Mouse (Mus musculus): Measurements from ENCODE around the gene Abcc9.
A peak's percentile ranks its signal among the peaks of the same experiment; 100 is the strongest.

Gene Abcc9

DNA sequence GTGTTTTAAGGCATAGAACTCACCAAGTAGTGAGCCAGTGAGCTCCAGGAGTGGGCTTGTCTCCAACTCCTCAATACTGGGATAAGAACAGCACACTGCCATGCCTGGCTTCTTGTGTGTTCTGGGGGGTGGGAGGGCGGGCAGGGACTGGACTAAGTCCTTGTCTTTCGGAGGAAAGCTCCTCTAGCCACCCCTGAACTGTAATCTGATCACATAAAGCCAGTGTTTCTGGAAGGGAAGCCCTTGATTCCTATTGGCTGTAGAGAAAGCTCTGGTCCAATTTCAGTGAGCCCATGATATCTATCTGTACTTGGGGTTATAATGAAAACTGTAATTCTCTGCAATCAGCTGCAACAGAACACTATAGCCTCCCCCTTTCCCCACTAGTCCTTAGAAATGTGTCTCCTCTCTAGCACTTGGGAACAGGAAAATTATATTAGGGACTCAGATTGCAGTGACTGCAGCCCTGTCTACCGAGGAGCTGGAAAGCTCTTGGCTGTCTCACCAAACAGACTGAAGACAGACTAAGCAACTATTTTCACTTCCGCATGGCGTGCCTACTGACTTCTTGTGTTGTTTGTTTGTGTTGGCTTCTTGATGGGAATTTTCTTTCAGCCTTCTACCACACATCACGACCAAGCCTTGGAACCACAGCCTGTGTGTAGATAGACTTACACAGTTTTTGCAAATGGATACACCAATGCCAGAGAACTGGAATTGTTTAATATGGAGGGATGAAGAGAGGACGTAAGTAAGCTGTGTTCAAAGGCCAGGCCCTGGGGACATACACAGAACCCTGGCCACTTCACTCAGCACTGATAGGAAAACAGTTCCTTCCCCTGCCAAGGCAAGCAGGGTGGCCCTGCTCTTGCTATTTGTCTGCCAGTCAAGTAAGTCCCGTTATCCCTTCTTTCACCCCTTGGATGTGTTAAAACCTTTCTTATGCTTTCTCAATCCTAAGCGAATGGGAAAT is 92.4 kb downstream of the Abcc9 start:
- peak; percentile 14 for DNase-seq

- DNase-seq, result no peak
Measured at GRCm38 (mm10) chr6:142607080-142607479, 95.0 kb downstream of the Abcc9 start.

DNA sequence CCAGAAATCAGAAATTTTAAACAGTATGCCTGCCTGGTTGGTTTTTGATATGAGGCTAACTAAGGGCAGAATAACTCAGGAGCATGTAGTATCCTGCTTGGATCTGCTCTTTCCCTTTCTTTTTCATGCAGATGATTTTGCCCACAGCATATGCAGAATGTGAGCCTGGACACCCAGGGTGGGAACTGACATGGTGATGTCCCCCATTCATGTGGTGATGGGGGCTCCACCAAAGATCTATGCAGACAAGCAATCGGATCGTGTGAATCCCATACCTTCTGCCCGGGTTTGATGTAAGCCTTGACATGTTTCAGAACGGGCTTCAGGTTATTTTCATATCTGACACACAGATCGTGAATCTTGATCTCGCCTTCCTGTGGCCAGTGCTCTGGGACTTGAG is 99.3 kb downstream of the Abcc9 start:
- no peak for DNase-seq

- DNase-seq, result no peak
Measured at GRCm38 (mm10) chr6:142578831-142579230, 123.3 kb downstream of the Abcc9 start.

- DNase-seq, result no peak
Measured at GRCm38 (mm10) chr6:142577801-142578200, 124.3 kb downstream of the Abcc9 start.

DNA sequence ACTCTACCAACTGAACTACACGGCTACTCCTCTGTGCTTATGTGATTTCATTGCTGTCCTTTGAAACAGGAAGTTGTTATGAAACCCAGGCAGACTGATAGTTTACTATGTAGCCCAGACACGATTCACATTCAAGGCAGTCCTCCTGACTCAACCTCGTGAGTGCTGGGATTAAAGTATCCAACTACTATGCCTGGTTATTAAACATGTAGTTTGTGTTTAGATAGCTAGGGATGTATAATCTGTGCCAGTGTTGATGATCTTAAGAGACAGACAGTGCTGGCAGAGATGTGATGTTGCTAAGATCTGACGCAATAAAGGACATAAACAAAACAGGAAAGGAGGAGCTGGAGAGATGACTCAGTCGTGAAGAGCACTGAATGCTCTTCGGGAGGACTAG is 129.2 kb downstream of the Abcc9 start:
- no peak for DNase-seq

DNA sequence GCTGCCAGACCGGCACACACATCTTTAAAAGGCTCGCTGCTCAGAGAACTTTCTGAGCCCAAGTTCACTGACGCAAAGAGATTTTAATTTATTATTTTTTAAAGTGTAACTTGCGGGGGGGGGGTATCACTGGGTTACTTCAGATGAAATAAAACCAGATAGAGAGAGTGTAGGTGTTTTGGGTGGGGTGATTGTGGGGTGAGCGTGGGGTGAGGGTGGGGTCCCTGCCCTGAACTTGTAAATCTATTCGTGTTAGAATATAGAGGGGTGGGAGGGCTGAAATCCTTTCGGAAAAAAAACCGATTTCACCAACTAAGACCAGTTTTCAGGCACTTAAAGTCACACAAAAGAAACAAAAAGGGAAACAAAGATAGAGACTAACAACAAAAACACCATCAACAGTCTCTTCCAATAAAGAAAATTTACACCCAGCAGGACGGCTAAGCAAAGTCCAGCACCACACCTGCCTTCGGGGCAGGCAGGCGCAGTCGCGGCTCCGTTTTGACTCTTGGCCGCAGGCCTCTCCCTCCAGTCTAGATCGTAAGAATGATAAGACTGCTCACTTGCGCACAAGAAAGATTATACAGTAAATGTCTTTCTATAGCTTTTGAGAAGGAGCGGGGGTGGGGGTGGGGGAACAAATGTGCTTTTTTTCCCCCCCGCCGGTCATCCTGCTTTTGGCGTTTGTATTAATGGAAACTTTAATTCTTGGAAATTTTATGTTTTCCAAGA is 130.3 kb downstream of the Abcc9 start:
- DNase-seq, result peak; percentile 40

GRCm38 (mm10) chr6:142571055-142571618 is 131.0 kb downstream of the Abcc9 start, which contains the start of gene Kcnj8:
Kcnj8 (minus strand) TSS chr6:142571614.
- DNase-seq, result peak; percentile 83

DNA sequence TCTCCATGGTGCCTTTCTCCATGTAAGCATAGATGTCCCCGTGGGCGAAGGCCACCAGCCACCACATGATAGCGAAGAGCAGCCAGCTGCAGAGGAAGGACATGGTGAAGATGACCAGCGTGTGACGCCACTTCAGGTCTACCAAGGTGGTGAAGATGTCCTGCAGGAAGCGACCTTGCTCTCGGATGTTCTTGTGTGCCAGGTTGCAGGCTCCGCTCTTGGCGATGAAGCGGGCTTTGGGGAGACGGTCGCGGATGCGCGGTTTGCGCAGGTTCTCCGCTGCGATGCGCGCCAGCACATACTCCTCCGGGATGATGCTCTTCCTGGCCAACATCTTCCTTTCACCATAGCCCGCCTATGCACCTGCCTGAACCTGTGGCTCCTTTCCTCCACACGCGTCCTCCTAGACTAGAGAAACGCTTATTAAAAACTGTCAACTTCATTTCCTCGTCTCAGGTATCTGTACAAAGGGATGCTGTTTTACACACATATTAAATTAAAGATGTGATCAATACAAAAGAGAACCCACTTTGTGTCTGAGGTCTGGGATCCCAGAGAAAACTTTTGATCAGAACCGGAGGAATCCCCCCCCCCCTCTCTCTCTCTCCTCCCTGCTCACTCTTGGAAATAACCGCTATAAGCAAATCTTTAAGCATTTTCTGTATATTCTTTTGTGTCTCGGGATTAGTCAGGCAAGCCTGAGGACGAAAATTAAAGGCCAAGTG is 131.9 kb downstream of the Abcc9 start:
- no peak for DNase-seq

DNA sequence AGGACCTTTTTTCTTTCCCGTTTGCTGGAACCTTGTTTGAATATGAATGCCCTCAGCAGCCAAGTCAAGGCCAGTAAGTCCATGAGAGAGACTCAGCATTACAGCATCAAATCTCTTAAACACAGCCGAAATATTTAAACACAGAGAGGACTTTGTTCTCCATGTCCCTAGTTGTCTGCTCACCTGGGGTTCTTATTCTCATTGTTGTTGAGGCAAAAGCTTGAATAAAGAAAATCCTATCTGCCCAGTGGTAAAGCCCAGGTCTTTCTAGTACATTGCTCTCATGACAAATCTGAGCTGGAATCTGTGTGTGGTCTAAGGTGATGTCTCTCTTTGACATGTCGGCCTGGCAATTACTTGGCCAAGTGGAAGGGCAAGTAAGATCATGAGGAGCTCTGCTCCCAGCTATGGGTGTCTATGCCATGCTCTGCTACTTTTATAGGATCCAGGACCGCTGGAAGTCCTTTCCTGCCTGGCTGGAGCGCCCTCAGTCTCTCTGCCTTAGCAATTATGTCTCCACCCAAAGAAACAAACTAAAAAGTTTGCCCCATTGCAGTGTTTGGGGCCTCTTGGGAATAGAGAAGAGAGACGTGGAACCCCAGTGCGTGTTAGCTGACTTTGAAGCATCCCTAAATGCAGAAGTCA is 133.3 kb downstream of the Abcc9 start:
- DNase-seq, result no peak

GRCm38 (mm10) chr6:142567452-142567851 is 134.7 kb downstream of the Abcc9 start:
- DNase-seq, result peak; percentile 63

- DNase-seq, result no peak
Measured at GRCm38 (mm10) chr6:142564746-142565145, 137.4 kb downstream of the Abcc9 start.

GRCm38 (mm10) chr6:142561151-142561550 is 141.0 kb downstream of the Abcc9 start:
- no peak for DNase-seq

GRCm38 (mm10) chr6:142558772-142559679 is 143.1 kb downstream of the Abcc9 start:
- peak; percentile 50 for DNase-seq

GRCm38 (mm10) chr6:142558076-142558475 is 144.0 kb downstream of the Abcc9 start:
- no peak for DNase-seq

DNA sequence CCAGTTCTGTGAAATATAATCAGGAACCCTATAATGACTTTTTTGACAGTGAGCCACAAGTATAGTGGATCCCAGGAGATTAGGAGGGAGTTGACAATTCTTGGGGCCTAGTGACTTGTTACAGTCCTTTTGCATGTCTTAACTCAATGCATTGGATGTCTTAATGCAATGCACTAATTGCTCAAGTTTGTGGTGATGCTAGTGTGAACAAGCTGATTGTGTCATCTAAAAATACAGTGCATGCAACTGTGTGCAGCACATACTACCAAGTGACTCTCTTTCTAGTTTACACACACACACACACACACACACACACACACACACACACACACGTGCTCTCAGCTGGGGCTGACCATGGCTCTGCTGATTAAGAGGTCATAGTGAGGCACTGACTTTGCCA is 146.1 kb downstream of the Abcc9 start:
- DNase-seq, result no peak

DNA sequence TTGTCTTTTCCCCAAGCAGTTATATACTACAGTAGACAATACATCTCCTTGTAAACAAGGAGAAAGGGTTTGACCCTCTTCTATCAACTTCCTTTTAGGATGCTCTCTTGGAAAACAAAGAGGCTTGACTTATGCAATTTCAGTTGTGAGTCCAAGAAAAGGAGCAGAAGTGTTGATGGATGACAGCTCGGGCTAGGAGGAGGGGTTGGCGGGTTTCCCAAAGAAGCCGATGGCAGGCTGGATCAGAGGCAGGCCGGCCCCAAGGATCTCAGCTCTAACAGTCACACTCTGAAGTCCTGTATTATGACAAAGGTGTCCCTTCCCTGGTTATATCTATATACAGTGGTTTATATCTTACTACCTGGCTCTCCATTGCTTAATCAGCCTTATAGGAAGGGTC is 150.6 kb downstream of the Abcc9 start:
- peak; percentile 77 for DNase-seq

DNA sequence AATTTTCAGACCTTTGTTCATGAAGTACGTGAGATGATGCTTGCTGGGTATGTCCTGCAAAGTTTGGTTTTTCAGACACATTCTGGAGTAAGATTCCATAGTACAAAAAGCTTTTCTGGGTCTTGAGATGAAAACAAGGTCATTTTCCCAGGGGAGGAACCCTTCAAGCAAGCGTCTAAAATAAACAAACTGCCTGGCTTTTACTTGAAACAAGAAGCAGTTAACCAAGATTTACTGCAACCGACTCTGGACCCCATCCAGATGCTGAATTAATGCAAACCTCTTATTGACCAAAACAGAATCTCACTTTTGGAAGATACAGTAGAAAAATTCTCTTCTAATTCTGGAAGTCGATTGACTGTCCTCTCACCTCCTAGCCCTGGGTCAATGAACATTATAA is 151.2 kb downstream of the Abcc9 start:
- no peak for DNase-seq

- DNase-seq, result no peak
Measured at GRCm38 (mm10) chr6:142548377-142548776, 153.7 kb downstream of the Abcc9 start.

- DNase-seq, result peak; percentile 41
Measured at GRCm38 (mm10) chr6:142545132-142545531, 157.0 kb downstream of the Abcc9 start.

DNA sequence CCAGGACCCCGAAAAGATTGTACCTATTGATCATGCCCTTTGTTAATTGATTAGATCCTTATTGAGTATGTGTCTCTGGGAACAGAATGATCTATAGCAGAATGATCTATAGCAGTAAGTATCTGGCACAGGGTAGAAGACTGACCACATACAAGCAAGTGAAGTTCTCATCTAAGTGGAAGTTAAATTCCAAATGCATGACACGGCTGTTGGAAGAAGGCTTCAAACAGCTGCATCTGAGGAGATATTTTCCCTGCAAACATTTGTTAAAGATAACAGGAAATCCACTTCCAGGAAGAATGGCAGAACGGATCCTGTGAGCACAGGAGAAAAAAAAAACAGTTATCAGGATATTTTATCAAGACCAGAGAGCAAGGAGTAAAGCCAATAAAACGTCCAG is 158.5 kb downstream of the Abcc9 start:
- DNase-seq, result no peak
